7 mouse cellular contexts compared by ENCODE assay signal in genomic region chr5:21586763-21587162, GRCm38 (mm10). TPM values are rescaled to one million over a fixed set of nuclear protein-coding genes. Genes with fewer than 3 reads are reported as not detected.
DNase-seq lines count a peak whose midpoint lies in the region; ATAC-seq and TF ChIP-seq lines count a peak whose summit lies in the region.

No protein-coding gene starts in this region.

- peak in 1 of 2 experiments; percentile 34 for DNase-seq in left cerebral cortex, adult 2 months (ENCODE audit: extremely low spot score in 1 of 2, low spot score in 2 of 2)
- DNase-seq in left cerebral cortex, adult 11 months (ENCODE audit: low spot score): no peak
- DNase-seq in T-cell, adult 2 months (ENCODE audit: low spot score): peak; percentile 16
- peak; percentile 38 for DNase-seq in embryo, embryonic 9.5 days (ENCODE audit: extremely low spot score)
- DNase-seq in kidney, postnatal 10 days: peak; percentile 69
- peak; percentile 62 for DNase-seq in neural tube, embryonic 11.5 days (ENCODE audit: low spot score)

- H3K9ac ChIP-seq in ES-Bruce4 (ENCODE audit: low read depth, poor library complexity, severe bottlenecking): no peak overlapping the region
- no peak overlapping the region for H3K9ac ChIP-seq in neural tube, embryonic 11.5 days (ENCODE audit: low read length)

- ATAC-seq in neural tube, embryonic 11.5 days (ENCODE audit: insufficient read depth, low FRiP score, low TSS enrichment): peak; percentile 50; the same call in 1 of the 2 replicates

- no peak overlapping the region for H3K4me2 ChIP-seq in neural tube, embryonic 11.5 days (ENCODE audit: low read depth)

- no peak for TF ChIP-seq EP300 in ES-Bruce4 (IDR thresholded peaks at IDR 0.05; ENCODE audit: insufficient read depth, low read depth, low read length)

- H3K27me3 ChIP-seq in ES-Bruce4 (ENCODE audit: control insufficient read depth, insufficient read depth, low read length, poor library complexity, severe bottlenecking): no peaks in the 10 kb centered on the region
- no peaks in the 10 kb centered on the region for H3K27me3 ChIP-seq in neural tube, embryonic 11.5 days (ENCODE audit: control insufficient read depth, insufficient read depth, low read length)

- peak; percentile 70 for TF ChIP-seq CTCF in left cerebral cortex, adult 2 months (IDR thresholded peaks at IDR 0.05)
- peak; percentile 72 for TF ChIP-seq CTCF in ES-Bruce4 (IDR thresholded peaks at IDR 0.05; ENCODE audit: low read depth, low read length)

- TF ChIP-seq POLR2A in ES-Bruce4 (IDR thresholded peaks at IDR 0.05; ENCODE audit: insufficient read depth, low read length): no peak

- intact Hi-C loops in left cerebral cortex, adult 2 months (cut with DNase I): loop anchor here (1.0 to 5.0 kb wide), 2 partner anchors 152 to 319 kb away; no protein-coding TSS in a partner anchor

- no peaks in the 10 kb centered on the region for H3K4me1 ChIP-seq in ES-Bruce4 (ENCODE audit: control insufficient read depth, insufficient read depth, low read length)
- no peaks in the 10 kb centered on the region for H3K4me1 ChIP-seq in neural tube, embryonic 11.5 days (ENCODE audit: control insufficient read depth, insufficient read depth, low read length)

- no peaks in the 10 kb centered on the region for H3K36me3 ChIP-seq in ES-Bruce4 (ENCODE audit: control insufficient read depth, insufficient read depth, low read length, poor library complexity, severe bottlenecking)
- no peaks in the 10 kb centered on the region for H3K36me3 ChIP-seq in neural tube, embryonic 11.5 days (ENCODE audit: control insufficient read depth, insufficient read depth, low read length)

- H3K9me3 ChIP-seq in ES-Bruce4 (replicated peaks; ENCODE audit: control insufficient read depth, insufficient read depth, low read length, poor library complexity, severe bottlenecking): no peaks in the 10 kb centered on the region
- no peaks in the 10 kb centered on the region for H3K9me3 ChIP-seq in neural tube, embryonic 11.5 days (ENCODE audit: control insufficient read depth, low read length)

- WGBS in neural tube, embryonic 11.5 days: 56% methylated on average over 6 of the region's 6 CpGs

- no peak overlapping the region for H3K27ac ChIP-seq in left cerebral cortex, adult 2 months
- H3K27ac ChIP-seq in ES-Bruce4 (ENCODE audit: insufficient read depth, low read length): no peak overlapping the region
- H3K27ac ChIP-seq in neural tube, embryonic 11.5 days (ENCODE audit: low read depth, low read length): no peak overlapping the region

- no peak overlapping the region for H3K4me3 ChIP-seq in left cerebral cortex, adult 2 months
- H3K4me3 ChIP-seq in ES-Bruce4 (ENCODE audit: low read depth, low read length): no peak overlapping the region
- no peak overlapping the region for H3K4me3 ChIP-seq in neural tube, embryonic 11.5 days (ENCODE audit: low read depth, low read length)

RNA-seq across cellular contexts. Expression of gene Lrrc17, which starts 43.4 kb away (rescaled TPM):
- total RNA-seq in left cerebral cortex, adult 2 months (2021): under 1 TPM; 0.25 to 0.37 TPM
- 0.73 TPM in 1 of 2 replicates, not detected in the other for polyA plus RNA-seq in ES-Bruce4 (2011; ENCODE audit: insufficient read depth, insufficient read length, low read depth, missing spikeins)
- 8.3 and 12.9 TPM in 2 replicates for polyA plus RNA-seq in neural tube, embryonic 11.5 days (2014; fragmentation: Nextera tagmentation; extraction: Ambion mirVana)

RNA-seq across cellular contexts. Expression of gene Fbxl13, which starts 58.7 kb away (rescaled TPM):
- total RNA-seq in left cerebral cortex, adult 2 months (2021): under 1 TPM; 0.18 to 0.19 TPM
- polyA plus RNA-seq in ES-Bruce4 (2011; ENCODE audit: insufficient read depth, insufficient read length, low read depth, missing spikeins): not detected in 2 replicates
- not detected in 2 replicates for polyA plus RNA-seq in neural tube, embryonic 11.5 days (2014; fragmentation: Nextera tagmentation; extraction: Ambion mirVana)

RNA-seq across cellular contexts. Expression of gene Armc10, which starts 58.9 kb away (rescaled TPM):
- 10 to 100 TPM; 19.2 to 20.9 TPM for total RNA-seq in left cerebral cortex, adult 2 months (2021)
- 74.3 and 74.7 TPM in 2 replicates for polyA plus RNA-seq in ES-Bruce4 (2011; ENCODE audit: insufficient read depth, insufficient read length, low read depth, missing spikeins)
- polyA plus RNA-seq in neural tube, embryonic 11.5 days (2014; fragmentation: Nextera tagmentation; extraction: Ambion mirVana): 79.2 and 84.5 TPM in 2 replicates
